Mouse (Mus musculus): ENCODE measurements around the gene Slc12a5. TPM values are rescaled to one million over a fixed set of nuclear protein-coding genes. Genes with fewer than 3 reads are reported as not detected.

The Slc12a5 gene
- total and polyA plus RNA-seq, 3 experiments: 0.50 to 1.3 TPM; not detected in 1

DNA sequence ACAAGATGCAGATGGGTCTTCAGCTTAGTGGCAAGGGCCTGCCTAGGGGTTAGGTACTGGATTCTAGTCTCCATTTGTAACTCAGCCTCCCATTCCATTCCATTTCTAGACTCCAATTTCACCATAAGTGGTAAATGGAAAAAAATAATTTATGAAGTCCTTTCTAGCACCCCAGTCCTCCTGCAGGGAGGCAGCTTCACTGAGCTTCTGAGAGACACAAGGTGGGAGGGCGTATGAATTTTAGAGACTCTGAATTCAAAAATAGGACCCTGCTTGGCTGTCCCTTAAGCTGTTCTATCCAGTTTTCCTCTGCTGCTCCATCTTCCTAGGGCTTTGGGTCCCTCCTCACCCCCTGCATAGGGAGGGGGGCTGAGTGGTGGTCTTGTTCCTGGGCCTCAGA, 4.4 kb downstream of the Slc12a5 start:
- H3K9ac ChIP-seq (ENCODE audit: control insufficient read depth, low read depth, low read length, poor library complexity, severe bottlenecking): no peak overlapping the region
- H3K27ac ChIP-seq (ENCODE audit: control insufficient read depth, low read depth, low read length): no peak overlapping the region
- peaks cover 0 to 3% of the 10 kb centered on the region in 2 experiments; a peak in 1 of 4 replicates for H3K36me3 ChIP-seq (ENCODE audit: control insufficient read depth in 1 of 2, insufficient read depth in 2 of 2, low read length in 2 of 2)
- peaks cover 0 to 10% of the 10 kb centered on the region in 2 experiments; a peak in 2 of 4 replicates for H3K4me1 ChIP-seq (ENCODE audit: control insufficient read depth in 1 of 2, insufficient read depth in 2 of 2, low read length in 2 of 2)
- H3K79me2 ChIP-seq (ENCODE audit: control insufficient read depth, insufficient read depth, low read length, poor library complexity): no peaks in the 10 kb centered on the region; the same call in 1 of the 2 replicates
- no peaks in the 10 kb centered on the region for H3K9me3 ChIP-seq (replicated peaks; ENCODE audit: insufficient read depth, low read length)
- H3K27me3 ChIP-seq (ENCODE audit: control insufficient read depth in 1 of 2, insufficient read depth in 2 of 2, low read length in 2 of 2): no peaks in the 10 kb centered on the region
- H3K4me3 ChIP-seq (ENCODE audit: control insufficient read depth in 1 of 2, insufficient read depth in 1 of 2, low read depth in 2 of 2, low read length in 2 of 2): no peak overlapping the region
- TF ChIP-seq TBP (IDR thresholded peaks at IDR 0.05; ENCODE audit: low read depth, low read length): no peak
- no peak for TF ChIP-seq ZKSCAN1 (IDR thresholded peaks at IDR 0.05; ENCODE audit: low read depth, low read length)
- TF ChIP-seq EP300 (IDR thresholded peaks at IDR 0.05; ENCODE audit: low read depth in 1 of 2, low read length in 2 of 2): no peak
- TF ChIP-seq NRF1 (IDR thresholded peaks at IDR 0.05; ENCODE audit: insufficient read depth, low read depth, low read length, poor library complexity, severe bottlenecking): no peak
- DNase-seq (ENCODE audit: low read depth, low spot score): no peak

DNA sequence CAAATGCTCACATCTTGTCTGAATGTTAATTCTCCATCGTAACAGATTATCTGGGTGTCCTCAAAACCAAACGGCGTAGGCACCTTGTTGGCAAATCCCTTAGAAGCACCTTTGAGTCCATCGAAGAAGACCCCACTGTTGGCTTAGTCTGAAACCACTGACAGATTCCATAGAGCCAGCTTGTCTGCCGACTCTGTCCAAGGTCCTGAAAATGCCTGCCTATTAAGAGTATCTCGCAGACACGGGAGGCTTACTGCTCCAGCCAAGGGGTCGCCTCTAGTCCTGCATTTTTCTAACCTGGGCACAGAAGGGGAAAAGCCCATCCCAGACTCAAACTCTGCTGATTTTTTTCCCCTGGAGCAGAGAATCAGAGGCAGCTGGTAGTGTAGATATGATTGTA, 5.8 kb downstream of the Slc12a5 start:
- no peaks in the 10 kb centered on the region for H3K36me3 ChIP-seq (ENCODE audit: control insufficient read depth in 1 of 2, insufficient read depth in 2 of 2, low read length in 2 of 2)
- TF ChIP-seq NRF1 (IDR thresholded peaks at IDR 0.05; ENCODE audit: insufficient read depth, low read depth, low read length, poor library complexity, severe bottlenecking) (no peak), SIN3A (IDR thresholded peaks at IDR 0.05; ENCODE audit: low read length) (peak; percentile 64; the same call in 1 of the 2 replicates)
- peaks cover 0 to under 1% of the 10 kb centered on the region in 2 experiments; a peak in 1 of 4 replicates for H3K4me1 ChIP-seq (ENCODE audit: control insufficient read depth in 1 of 2, insufficient read depth in 2 of 2, low read length in 2 of 2)
- H3K79me2 ChIP-seq (ENCODE audit: control insufficient read depth, insufficient read depth, low read length, poor library complexity): no peaks in the 10 kb centered on the region
- no peaks in the 10 kb centered on the region for H3K27me3 ChIP-seq (ENCODE audit: control insufficient read depth in 1 of 2, insufficient read depth in 2 of 2, low read length in 2 of 2)
- peak; percentile 73 for DNase-seq (ENCODE audit: low read depth, low spot score)
- no peak overlapping the region for H3K27ac ChIP-seq (ENCODE audit: control insufficient read depth, low read depth, low read length)
- H3K9ac ChIP-seq (ENCODE audit: control insufficient read depth, low read depth, low read length, poor library complexity, severe bottlenecking): no peak overlapping the region
- no peaks in the 10 kb centered on the region for H3K9me3 ChIP-seq (replicated peaks; ENCODE audit: insufficient read depth, low read length)
- no peak overlapping the region for H3K4me3 ChIP-seq (ENCODE audit: control insufficient read depth in 1 of 2, insufficient read depth in 1 of 2, low read depth in 2 of 2, low read length in 2 of 2)

DNA sequence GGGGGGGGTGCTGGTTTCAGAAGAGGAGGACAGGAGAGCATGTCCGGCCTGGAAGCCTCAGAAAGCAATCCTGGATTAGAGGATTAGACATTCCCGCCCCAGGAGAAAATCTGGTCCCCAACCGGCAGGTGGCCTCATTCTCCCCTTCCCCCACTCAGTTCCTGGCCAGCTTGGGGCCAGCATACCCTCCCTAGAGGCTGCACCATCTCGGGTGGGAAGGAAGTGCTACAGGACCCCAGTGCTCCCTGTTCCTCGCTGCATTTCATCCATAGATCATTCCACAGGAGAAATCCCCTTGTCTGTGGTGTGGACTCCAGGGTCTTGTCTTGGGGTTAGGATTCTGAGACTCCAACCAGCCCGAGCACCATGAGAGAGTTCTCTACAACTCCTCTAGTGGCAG, 6.6 kb downstream of the Slc12a5 start:
- no peak overlapping the region for H3K9ac ChIP-seq (ENCODE audit: control insufficient read depth, low read depth, low read length, poor library complexity, severe bottlenecking)

More for the DNA sequence above, 6.6 kb downstream of the Slc12a5 start:
- Histone ChIP-seq H3K27ac (ENCODE audit: control insufficient read depth, low read depth, low read length) (no peak overlapping the region), H3K27me3 (ENCODE audit: control insufficient read depth in 1 of 2, insufficient read depth in 2 of 2, low read length in 2 of 2) (no peaks in the 10 kb centered on the region), H3K4me1 (ENCODE audit: control insufficient read depth in 1 of 2, insufficient read depth in 2 of 2, low read length in 2 of 2) (no peaks in the 10 kb centered on the region), H3K36me3 (ENCODE audit: control insufficient read depth in 1 of 2, insufficient read depth in 2 of 2, low read length in 2 of 2) (no peaks in the 10 kb centered on the region), H3K4me3 (ENCODE audit: control insufficient read depth in 1 of 2, insufficient read depth in 1 of 2, low read depth in 2 of 2, low read length in 2 of 2) (no peak overlapping the region), H3K9me3 (replicated peaks; ENCODE audit: insufficient read depth, low read length) (no peaks in the 10 kb centered on the region), H3K79me2 (ENCODE audit: control insufficient read depth, insufficient read depth, low read length, poor library complexity) (no peaks in the 10 kb centered on the region)
- DNase-seq (ENCODE audit: low read depth, low spot score): no peak
- TF ChIP-seq CHD1 (IDR thresholded peaks at IDR 0.05; ENCODE audit: low read depth, low read length): no peak
- no peak for TF ChIP-seq TCF12 (IDR thresholded peaks at IDR 0.05; ENCODE audit: low read depth, low read length)
- no peak for TF ChIP-seq NRF1 (IDR thresholded peaks at IDR 0.05; ENCODE audit: insufficient read depth, low read depth, low read length, poor library complexity, severe bottlenecking)
- no peak for TF ChIP-seq JUND (IDR thresholded peaks at IDR 0.05; ENCODE audit: low read depth, low read length)
- TF ChIP-seq MAFK (IDR thresholded peaks at IDR 0.05; ENCODE audit: borderline replicate concordance, low read depth, low read length): no peak
- no peak for TF ChIP-seq ZMIZ1 (IDR thresholded peaks at IDR 0.05; ENCODE audit: low read depth, low read length)
- TF ChIP-seq ZNF384 (IDR thresholded peaks at IDR 0.05; ENCODE audit: low read depth, low read length): no peak
- TF ChIP-seq POLR2A (IDR thresholded peaks at IDR 0.05; ENCODE audit: control insufficient read depth in 1 of 2, insufficient read depth in 1 of 2, low read depth in 1 of 2, low read length in 2 of 2, poor library complexity in 1 of 2): no peak
- TF ChIP-seq ZC3H11A (IDR thresholded peaks at IDR 0.05; ENCODE audit: low read depth, low read length): no peak
- no peak for TF ChIP-seq USF1 (IDR thresholded peaks at IDR 0.05; ENCODE audit: low read depth, low read length)
- no peak for TF ChIP-seq RAD21 (IDR thresholded peaks at IDR 0.05; ENCODE audit: low read depth, low read length)
- no peak for TF ChIP-seq CTCF (IDR thresholded peaks at IDR 0.05 in 2 of 3, conservative IDR thresholded peaks at IDR 0.05 in 1 of 3; ENCODE audit: control insufficient read depth in 1 of 3, insufficient read depth in 1 of 3, low read depth in 2 of 3, low read length in 3 of 3, poor library complexity in 1 of 3, severe bottlenecking in 1 of 3)
- TF ChIP-seq MYC (IDR thresholded peaks at IDR 0.05; ENCODE audit: low read depth, low read length): no peak
- TF ChIP-seq ZKSCAN1 (IDR thresholded peaks at IDR 0.05; ENCODE audit: low read depth, low read length): no peak
- TF ChIP-seq HCFC1 (IDR thresholded peaks at IDR 0.05; ENCODE audit: low read depth, low read length): no peak
- no peak for TF ChIP-seq E2F4 (IDR thresholded peaks at IDR 0.05; ENCODE audit: borderline replicate concordance, low read depth, low read length)
- no peak for TF ChIP-seq BHLHE40 (IDR thresholded peaks at IDR 0.05; ENCODE audit: borderline replicate concordance, low read depth, low read length)
- TF ChIP-seq GATA1 (IDR thresholded peaks at IDR 0.05; ENCODE audit: low read depth, low read length): no peak

All from MEL (cell line).